Mouse (Mus musculus) liver, embryonic 14.5 days (tissue): Measurements from ENCODE around the gene Slc25a16.

Experiments
- CTCF ChIP-seq: IDR thresholded peaks from 2 replicates; pipeline ENCODE4 v1.5.1; 2016; ENCODE audit warnings: antibody characterized with exemption, low read depth, control low read depth
- EP300 ChIP-seq: IDR thresholded peaks from 2 replicates; pipeline ENCODE4 v1.6.1; 2016; ENCODE audit warnings: antibody characterized with exemption, low read depth

DNA sequence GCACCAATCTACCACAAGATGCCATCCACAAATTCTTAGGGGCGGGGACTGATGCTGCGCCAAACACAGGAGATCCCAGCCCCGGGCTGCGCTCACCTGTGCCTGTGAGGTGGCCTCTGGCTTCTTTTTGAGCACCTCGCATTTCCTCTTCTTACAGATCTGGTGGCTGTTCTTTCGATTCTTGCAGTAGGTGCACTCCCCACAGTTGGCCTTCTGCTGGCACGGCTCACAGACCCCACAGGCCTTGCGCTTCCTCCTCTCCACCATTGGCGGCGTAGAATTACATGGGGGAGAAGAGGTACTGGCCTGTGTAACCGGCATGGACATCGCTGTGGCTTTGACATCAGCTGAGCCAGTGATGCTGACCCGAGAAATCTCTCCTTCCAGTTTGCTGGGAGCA, 42.4 kb upstream of the Slc25a16 start:
- TF ChIP-seq EP300 = no peak
- TF ChIP-seq CTCF = no peak
